Mouse (Mus musculus): ENCODE measurements at regions not wholly inside any gene's neighbourhood (a gene's known extent, or its start where the extent isn't known, plus 50 kb on each side); places are given as distances from the start of the nearest gene placed in this dataset.

DNA sequence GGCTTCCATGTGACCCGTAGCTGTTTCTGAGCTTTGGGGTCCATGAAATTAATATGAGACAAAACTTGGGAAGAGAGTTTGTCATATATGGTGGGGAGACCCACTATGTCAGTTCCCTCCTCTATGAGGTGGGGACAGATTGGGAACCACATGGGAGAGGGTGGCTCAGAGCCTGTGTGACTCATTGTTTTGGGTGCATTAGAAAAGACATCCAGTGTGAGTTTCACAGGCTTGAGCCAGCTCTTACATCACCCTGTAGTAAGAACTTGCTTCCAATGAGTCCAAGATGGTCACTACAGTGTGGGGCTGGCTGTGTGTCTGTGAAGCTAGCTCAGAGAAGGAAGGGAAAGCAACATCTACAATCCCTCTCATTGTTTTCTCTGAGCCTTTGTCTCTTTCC is 314.6 kb upstream of the Myt1l start:
- no peak for TF ChIP-seq CTCF (IDR thresholded peaks at IDR 0.05; ENCODE audit: extremely low read depth, insufficient read depth, insufficient read length, insufficient replicate concordance)
- TF ChIP-seq POLR2A (IDR thresholded peaks at IDR 0.05; ENCODE audit: low read depth, low read length) = no peak

Measured in spleen, adult 2 months (tissue).